Mouse (Mus musculus): ENCODE data around the gene Prkcd. TPM values are rescaled to one million over a fixed set of nuclear protein-coding genes. Genes with fewer than 3 reads are reported as not detected.

The Prkcd gene
- polyA plus RNA-seq, 1 experiment = 86.0 TPM

GRCm38 (mm10) chr14:30633708-30634107, 7.7 kb upstream of the Prkcd start:
- Histone ChIP-seq H3K27ac (ENCODE audit: insufficient read depth, low read length) (no peak overlapping the region), H3K27me3 (ENCODE audit: control insufficient read depth, insufficient read depth, low read length) (no peaks in the 10 kb centered on the region), H3K4me1 (ENCODE audit: control insufficient read depth, insufficient read depth, low read length) (peaks cover 25% of the 10 kb centered on the region), H3K4me3 (replicated peaks; ENCODE audit: insufficient read depth, low read depth, low read length) (no peak overlapping the region)
- TF ChIP-seq CTCF (IDR thresholded peaks at IDR 0.05; ENCODE audit: borderline replicate concordance, insufficient read depth, low read depth, low read length) (no peak), POLR2A (IDR thresholded peaks at IDR 0.05; ENCODE audit: borderline replicate concordance, insufficient read depth, low read length) (no peak)
- 91% methylated on average over 7 of the region's 7 CpGs for WGBS
- DNase-seq = no peak

DNA sequence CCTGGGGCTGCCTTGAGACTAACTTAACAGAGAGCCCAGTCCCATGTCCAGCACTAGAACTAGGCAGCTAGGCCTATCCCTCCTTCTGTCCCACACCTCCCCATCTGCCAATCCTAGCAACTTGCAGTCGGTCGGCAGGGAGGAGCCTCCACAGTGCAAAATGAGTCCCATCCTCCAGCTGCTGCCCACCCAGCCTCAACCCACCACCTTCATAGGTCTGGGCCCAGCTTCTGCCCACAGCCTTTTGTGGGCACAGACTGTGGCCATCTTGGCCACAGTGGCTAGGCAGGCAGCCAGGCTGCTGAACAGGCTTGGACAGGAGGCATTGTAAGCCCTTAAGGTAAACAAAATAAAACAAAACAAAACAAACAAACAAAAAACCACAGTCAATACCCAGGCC, 5.8 kb upstream of the Prkcd start:
- Histone ChIP-seq H3K4me1 (ENCODE audit: control insufficient read depth, insufficient read depth, low read length) (peaks cover 25% of the 10 kb centered on the region), H3K27ac (ENCODE audit: insufficient read depth, low read length) (no peak overlapping the region), H3K4me3 (replicated peaks; ENCODE audit: insufficient read depth, low read depth, low read length) (no peak overlapping the region), H3K27me3 (ENCODE audit: control insufficient read depth, insufficient read depth, low read length) (no peaks in the 10 kb centered on the region)
- TF ChIP-seq CTCF (IDR thresholded peaks at IDR 0.05; ENCODE audit: borderline replicate concordance, insufficient read depth, low read depth, low read length) (no peak), POLR2A (IDR thresholded peaks at IDR 0.05; ENCODE audit: borderline replicate concordance, insufficient read depth, low read length) (no peak)
- DNase-seq = no peak
- 73% methylated on average over 2 of the region's 2 CpGs for WGBS

- Histone ChIP-seq H3K4me1 (ENCODE audit: control insufficient read depth, insufficient read depth, low read length) (peaks cover 25% of the 10 kb centered on the region), H3K27ac (ENCODE audit: insufficient read depth, low read length) (no peak overlapping the region), H3K27me3 (ENCODE audit: control insufficient read depth, insufficient read depth, low read length) (no peaks in the 10 kb centered on the region), H3K4me3 (replicated peaks; ENCODE audit: insufficient read depth, low read depth, low read length) (no peak overlapping the region)
- WGBS = 44% methylated on average over 5 of the region's 5 CpGs
- DNase-seq = peak; percentile 39 to 67
- TF ChIP-seq POLR2A (IDR thresholded peaks at IDR 0.05; ENCODE audit: borderline replicate concordance, insufficient read depth, low read length) (no peak), CTCF (IDR thresholded peaks at IDR 0.05; ENCODE audit: borderline replicate concordance, insufficient read depth, low read depth, low read length) (no peak)
Measured at GRCm38 (mm10) chr14:30630811-30631576, 5.0 kb upstream of the Prkcd start.

- DNase-seq = no peak
- TF ChIP-seq POLR2A (IDR thresholded peaks at IDR 0.05; ENCODE audit: borderline replicate concordance, insufficient read depth, low read length) = no peak
- no peak for TF ChIP-seq CTCF (IDR thresholded peaks at IDR 0.05; ENCODE audit: borderline replicate concordance, insufficient read depth, low read depth, low read length)
- H3K27ac ChIP-seq (ENCODE audit: insufficient read depth, low read length) = no peak overlapping the region
- no peak overlapping the region for H3K4me3 ChIP-seq (replicated peaks; ENCODE audit: insufficient read depth, low read depth, low read length)
- 86% methylated on average over 4 of the region's 4 CpGs for WGBS
- no peaks in the 10 kb centered on the region for H3K27me3 ChIP-seq (ENCODE audit: control insufficient read depth, insufficient read depth, low read length)
- peaks cover 25% of the 10 kb centered on the region for H3K4me1 ChIP-seq (ENCODE audit: control insufficient read depth, insufficient read depth, low read length)
Measured at GRCm38 (mm10) chr14:30629839-30630238, 3.8 kb upstream of the Prkcd start.

DNA sequence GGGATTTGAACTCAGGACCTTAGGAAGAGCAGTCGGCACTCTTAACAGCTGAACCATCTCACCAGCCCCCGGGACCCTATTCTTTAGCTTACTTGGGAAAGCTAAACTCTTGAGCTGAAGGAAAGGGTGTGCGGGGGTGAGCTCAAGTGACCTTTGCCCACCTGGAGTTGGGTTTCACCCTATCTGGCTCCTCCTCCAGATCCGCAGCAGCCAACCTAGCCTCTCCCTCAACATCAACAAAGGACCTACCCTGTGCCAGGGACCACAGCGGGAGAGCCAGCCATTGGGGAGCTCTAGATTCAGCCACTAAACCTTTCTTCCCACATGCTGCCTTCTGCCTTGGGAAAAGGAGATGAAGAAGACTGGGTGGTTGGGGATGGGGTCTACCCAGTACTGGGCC, 2.2 kb upstream of the Prkcd start:
- Histone ChIP-seq H3K27me3 (ENCODE audit: control insufficient read depth, insufficient read depth, low read length) (no peaks in the 10 kb centered on the region), H3K4me1 (ENCODE audit: control insufficient read depth, insufficient read depth, low read length) (peaks cover 25% of the 10 kb centered on the region), H3K4me3 (replicated peaks; ENCODE audit: insufficient read depth, low read depth, low read length) (no peak overlapping the region), H3K27ac (ENCODE audit: insufficient read depth, low read length) (no peak overlapping the region)
- TF ChIP-seq CTCF (IDR thresholded peaks at IDR 0.05; ENCODE audit: borderline replicate concordance, insufficient read depth, low read depth, low read length) (no peak), POLR2A (IDR thresholded peaks at IDR 0.05; ENCODE audit: borderline replicate concordance, insufficient read depth, low read length) (no peak)
- WGBS = 96% methylated on average over 5 of the region's 5 CpGs
- no peak for DNase-seq

- WGBS = 76% methylated on average over 12 of the region's 12 CpGs
- no peak for DNase-seq
- H3K27ac ChIP-seq (ENCODE audit: insufficient read depth, low read length) = no peak overlapping the region
- H3K4me3 ChIP-seq (replicated peaks; ENCODE audit: insufficient read depth, low read depth, low read length) = no peak overlapping the region
- TF ChIP-seq POLR2A (IDR thresholded peaks at IDR 0.05; ENCODE audit: borderline replicate concordance, insufficient read depth, low read length) (no peak), CTCF (IDR thresholded peaks at IDR 0.05; ENCODE audit: borderline replicate concordance, insufficient read depth, low read depth, low read length) (no peak)
- H3K27me3 ChIP-seq (ENCODE audit: control insufficient read depth, insufficient read depth, low read length) = no peaks in the 10 kb centered on the region
- H3K4me1 ChIP-seq (ENCODE audit: control insufficient read depth, insufficient read depth, low read length) = peaks cover 21% of the 10 kb centered on the region
Measured at GRCm38 (mm10) chr14:30626756-30627742, 1.0 kb upstream of the Prkcd start.

GRCm38 (mm10) chr14:30625131-30625807, 741 bp downstream of the Prkcd start:
- Histone ChIP-seq H3K27ac (ENCODE audit: insufficient read depth, low read length) (no peak overlapping the region), H3K4me3 (replicated peaks; ENCODE audit: insufficient read depth, low read depth, low read length) (peak overlapping the region; percentile 47), H3K4me1 (ENCODE audit: control insufficient read depth, insufficient read depth, low read length) (peaks cover 17% of the 10 kb centered on the region), H3K27me3 (ENCODE audit: control insufficient read depth, insufficient read depth, low read length) (no peaks in the 10 kb centered on the region)
- no peak for DNase-seq
- TF ChIP-seq CTCF (IDR thresholded peaks at IDR 0.05; ENCODE audit: borderline replicate concordance, insufficient read depth, low read depth, low read length) = no peak
- no peak for TF ChIP-seq POLR2A (IDR thresholded peaks at IDR 0.05; ENCODE audit: borderline replicate concordance, insufficient read depth, low read length)
- WGBS = 13% methylated on average over 39 of the region's 39 CpGs
